Mouse (Mus musculus): ENCODE results near the gene Mymx.

DNA sequence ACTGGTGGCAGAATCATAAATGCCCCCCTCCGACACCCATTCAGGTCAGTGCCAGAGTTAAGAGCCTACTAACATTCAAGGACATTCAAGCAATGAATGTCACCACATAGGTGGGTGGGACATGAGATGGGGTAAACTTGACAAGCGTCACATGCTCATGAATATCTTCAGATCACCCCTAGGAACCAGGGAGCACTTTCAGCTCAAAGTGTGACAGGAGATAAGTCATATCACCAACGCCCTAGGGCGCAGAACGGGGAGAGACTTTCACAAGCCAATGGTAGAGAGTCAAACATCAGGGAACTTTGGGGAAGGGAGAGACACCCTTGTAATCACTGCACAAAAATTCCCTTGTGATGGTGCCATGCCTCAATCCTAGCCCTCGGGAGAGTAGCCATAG is 19.7 kb downstream of the Mymx start:
- TF ChIP-seq CTCF (IDR thresholded peaks at IDR 0.05; ENCODE audit: insufficient read depth, low read depth, low read length) (no peak), POLR2A (IDR thresholded peaks at IDR 0.05; ENCODE audit: insufficient read depth, low read depth, low read length) (no peak)
